Mouse (Mus musculus) brain, embryonic 14.5 days (tissue): ENCODE results near the gene Arpc2.
A peak's percentile ranks its signal among the peaks of the same experiment; 100 is the strongest.

Experiments
- CTCF ChIP-seq: fragments of 200-500 bp; IDR thresholded peaks from 2 replicates; pipeline ENCODE4 v1.5.1; 2012; ENCODE audit warnings: inconsistent platforms, mild to moderate bottlenecking, moderate library complexity, borderline replicate concordance; ENCODE audit not compliant: insufficient read depth, insufficient read length; ENCODE audit errors: extremely low read depth
- POLR2A ChIP-seq: fragments of 200-500 bp; IDR thresholded peaks from 2 replicates; pipeline ENCODE4 v1.6.1; 2012; ENCODE audit warnings: mild to moderate bottlenecking, inconsistent platforms, borderline replicate concordance; ENCODE audit not compliant: poor library complexity, insufficient read depth, insufficient read length, severe bottlenecking; ENCODE audit errors: extremely low read depth

DNA sequence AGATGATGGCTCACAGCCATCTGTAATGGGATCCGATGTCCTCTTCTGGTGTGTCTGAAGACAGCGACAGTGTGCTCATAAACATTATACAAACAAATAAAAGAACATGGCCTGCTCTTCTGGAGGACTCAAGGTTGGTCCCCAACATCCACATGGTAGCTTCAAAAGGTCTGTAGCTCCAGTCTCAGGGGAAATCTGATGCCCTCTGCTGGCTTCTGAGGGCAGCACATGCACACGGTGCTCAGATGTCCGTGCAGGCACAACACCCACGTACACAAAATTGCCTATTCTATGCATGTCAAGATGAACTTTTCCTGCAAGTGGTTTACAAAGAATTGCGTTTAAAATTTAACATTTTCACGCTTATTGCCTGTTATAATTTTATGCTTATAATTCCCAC lies 39.9 kb upstream of the Arpc2 start:
- TF ChIP-seq POLR2A (no peak), CTCF (peak; percentile 56)
